Mouse (Mus musculus) R1 (cell line): Measurements from ENCODE around the gene Sel1l3.

ENCODE experiments used
- DNase-seq: peaks from one replicate; pipeline ENCODE4 v3.0.0-alpha.2; 2018; ENCODE audit warnings: low read depth, low spot score

Gene Sel1l3

DNA sequence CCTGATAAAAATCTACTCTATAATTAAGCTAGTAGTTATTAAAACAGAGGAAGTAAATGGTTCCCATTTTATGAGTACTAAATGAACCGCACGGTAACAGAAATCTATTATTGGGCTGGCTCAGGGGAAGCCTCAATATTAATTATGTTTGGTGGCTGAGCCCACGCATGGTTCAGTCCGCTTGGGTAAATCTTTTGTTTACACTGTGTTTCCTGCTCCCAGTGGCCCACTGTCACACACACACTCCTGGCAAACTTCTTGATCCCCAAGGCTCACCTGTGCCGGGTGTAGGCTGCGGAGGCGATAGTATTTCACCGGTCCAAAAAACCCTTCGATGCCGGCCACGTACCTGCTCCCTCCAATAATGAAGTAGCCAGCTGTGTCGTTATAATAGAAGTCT is 39.3 kb downstream of the Sel1l3 start:
- DNase-seq: no peak

DNA sequence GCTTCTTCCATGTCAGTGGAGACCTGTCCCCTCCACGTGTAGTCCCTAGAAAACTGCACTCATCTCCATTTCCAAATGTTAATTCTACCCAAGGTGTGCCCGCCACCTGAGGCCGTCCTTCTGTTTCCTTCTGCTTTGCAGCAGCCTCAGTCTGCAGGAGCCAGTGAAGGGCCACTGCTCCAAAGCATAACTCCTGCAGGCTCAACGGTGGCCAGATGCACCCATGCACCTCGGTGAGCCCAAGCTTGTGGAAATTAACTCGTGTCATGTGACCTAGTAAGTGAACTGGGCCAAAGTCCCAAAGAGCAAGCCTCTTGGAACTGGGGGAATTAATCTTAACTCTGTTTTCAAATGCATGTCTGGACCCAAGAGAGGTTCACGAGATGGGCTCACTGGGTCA is 40.8 kb downstream of the Sel1l3 start:
- no peak for DNase-seq

DNA sequence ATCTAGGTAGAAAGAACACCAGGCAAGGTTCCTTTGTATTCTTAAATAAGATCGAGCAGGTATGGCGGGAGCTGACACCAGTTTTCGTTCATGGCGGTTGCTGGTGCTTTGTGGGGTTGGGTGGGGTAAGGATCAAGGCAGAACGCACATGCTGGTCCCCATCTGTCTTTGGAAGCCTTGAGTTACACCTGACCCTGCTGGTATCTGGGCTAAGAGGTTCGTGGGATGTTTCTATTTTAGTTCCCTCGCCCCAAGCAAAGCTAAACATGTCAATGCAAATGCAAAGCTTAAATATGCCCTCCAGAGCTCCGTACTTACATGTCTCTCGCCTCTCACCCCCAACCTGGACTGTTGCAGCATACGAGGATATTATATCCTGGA is 41.5 kb downstream of the Sel1l3 start:
- no peak for DNase-seq

DNA sequence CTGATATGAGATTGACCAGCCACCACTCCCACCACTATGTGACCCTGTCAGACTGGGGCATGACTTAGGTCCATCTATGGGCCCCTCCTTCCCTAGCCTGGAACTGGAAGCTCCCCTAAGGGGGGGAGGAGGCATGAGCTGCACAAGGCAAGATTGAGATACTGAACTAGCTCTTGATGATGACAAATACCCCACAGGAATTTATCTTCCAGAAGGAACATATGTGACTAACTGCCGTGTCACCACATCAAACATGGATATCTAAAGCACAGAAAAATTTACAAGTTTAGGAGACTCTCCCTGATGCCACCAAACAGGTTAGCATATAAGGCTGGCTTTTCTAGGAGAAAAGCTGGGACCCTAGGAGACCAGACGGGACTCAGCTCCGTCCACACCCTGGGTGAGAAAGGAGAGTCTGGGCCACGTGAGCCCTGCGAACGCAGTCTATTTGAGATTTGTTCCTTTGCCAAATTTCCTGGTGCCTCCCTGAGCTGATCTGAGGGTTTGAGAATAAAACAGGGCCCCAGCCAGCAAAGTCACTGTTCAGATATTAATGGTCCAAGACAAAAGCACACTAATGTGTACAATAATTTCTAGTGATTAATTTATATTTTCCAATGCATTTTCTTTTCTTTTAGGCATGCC is 42.0 kb downstream of the Sel1l3 start:
- DNase-seq: no peak

DNA sequence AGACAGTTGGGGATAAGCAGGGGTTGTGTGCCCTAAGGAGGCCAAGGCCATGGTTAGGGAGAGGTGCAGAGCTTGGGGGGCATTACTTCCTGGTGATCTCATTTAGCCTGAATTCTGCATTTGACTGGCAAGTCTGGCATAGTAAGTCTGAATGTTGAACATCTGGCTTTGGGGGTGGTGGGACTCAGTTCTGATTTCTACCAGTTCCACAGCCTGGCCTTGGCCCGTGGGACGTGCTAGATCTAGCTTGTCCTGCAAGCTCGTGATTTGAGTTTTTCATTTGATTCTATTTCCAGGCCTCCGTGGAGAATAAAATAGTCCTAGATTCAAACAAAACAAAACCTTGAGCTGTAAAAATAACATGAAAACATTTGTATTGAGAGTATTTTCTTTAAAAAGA is 46.2 kb downstream of the Sel1l3 start:
- DNase-seq: no peak

DNA sequence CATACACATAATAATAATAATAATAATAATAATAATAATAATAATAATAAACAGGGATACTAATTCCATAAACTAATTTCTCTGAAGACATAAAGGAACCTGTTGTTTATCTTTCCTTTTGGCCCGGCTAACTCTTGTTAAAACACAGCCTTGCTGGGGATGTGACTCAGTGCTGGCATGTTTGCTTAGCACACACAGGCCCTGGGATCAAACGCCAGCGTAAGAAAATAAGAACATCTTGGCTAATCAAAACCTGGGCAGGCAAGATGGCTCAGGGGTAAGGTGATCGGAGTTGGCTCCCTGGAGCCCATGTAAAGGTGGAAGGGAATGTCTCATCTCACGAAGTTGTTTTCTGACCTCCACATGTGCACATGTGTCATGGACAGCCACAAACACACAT is 48.1 kb downstream of the Sel1l3 start:
- DNase-seq: no peak

DNA sequence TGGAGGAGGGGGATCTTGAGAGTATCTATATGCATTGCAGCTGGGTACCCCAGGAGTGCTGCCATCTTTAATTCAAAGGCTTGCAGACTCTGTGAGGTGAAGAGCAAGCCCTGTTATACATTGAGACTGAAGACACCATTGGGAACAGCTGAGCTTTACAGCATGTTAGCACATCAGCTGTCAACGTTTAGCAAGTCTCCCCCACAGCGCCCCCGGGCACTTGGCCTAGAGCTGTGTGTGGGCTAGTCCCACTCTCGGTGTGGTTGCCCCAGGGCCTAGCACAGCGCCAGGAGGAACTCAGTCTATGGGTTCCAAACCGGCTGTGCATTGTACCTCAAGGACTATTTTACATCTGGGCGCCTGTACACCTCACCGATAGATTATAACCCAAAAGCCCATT is 51.3 kb downstream of the Sel1l3 start:
- no peak for DNase-seq

DNA sequence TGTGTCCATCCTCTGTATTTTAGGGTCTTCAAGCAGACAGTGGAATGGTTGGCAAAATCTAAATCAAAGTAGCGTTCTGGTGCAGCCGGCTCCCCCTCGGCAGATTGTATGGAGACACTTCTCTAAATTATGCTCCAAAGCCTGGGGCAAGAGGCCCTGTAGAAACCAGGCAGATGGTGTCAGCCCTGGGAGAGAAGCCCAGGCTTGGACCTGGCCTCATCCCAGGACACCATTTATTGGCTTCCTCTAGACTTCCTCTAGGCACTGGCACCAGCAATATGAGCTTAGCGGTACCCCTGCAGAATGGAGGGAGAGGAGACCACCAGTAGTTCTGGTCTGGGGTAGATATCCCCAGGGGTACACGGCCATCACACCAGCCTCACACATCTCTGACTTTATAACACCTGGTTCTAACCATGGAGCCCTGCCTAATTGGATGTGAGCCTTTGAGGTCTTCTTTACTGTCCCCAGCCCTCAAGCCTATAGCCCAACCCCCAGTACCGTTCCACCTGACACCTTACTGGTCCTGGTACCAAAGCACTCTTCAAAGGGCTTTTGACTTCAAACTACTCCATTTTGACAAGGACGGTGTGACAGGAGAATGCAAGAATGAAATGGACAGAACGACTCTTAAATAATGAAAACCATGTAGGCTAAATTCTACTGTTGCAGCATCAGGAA is 52.1 kb downstream of the Sel1l3 start:
- no peak for DNase-seq

DNA sequence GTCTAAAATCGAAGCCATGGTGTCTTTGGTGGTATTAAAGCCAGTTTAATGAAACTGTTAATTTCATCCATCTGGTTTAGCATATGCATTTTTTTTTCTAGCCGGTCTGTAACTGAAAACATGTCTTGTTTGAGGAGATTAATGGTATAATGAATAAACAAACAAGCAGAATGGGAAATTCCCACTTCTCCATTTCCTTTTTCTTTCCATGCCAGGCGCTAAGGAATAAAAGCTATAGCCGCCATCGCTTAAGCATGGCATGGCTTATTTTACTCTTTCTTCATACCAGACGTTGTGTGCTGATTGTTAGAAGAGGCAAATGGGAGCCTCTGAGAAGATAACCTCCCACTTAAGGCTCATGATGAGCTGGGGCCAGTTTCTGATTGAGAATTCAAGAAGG is 53.5 kb downstream of the Sel1l3 start:
- no peak for DNase-seq

DNA sequence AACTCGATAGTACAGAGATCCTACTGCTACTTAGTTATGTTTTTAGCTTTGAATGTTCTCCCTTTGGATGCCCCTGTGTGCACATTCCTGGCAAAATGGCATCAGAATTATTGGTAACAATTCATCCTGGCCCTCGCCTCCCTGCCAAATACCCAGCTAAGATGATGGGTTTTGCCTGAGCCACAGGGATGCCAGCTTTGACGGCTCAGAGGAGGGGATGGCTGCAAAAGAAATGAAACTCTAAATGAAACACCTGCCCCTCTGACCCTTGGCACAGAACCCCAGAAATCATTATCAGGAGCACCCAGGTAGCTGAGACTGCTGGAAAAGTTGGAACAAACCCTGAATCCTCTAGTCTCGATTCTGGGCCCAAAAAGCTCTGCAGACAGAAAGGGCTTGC is 54.1 kb downstream of the Sel1l3 start:
- no peak for DNase-seq

DNA sequence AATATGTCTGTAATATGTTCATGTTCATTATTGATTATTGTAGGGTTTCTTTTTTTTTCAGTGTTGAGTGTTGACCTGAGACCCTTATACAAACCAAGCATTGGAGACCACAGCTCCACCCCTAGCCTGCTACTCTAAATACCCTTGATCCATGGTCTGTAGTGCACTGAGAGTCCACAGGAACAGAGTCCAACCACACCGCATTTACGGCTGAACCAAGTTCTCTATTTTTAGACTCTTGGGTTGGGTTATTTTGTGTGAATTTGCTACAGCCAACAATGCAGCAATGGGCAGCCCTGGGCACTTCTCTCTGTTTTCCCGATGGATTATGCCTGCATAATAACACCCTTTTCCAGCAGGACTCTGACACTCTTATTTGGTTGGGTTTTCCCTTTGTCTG is 54.6 kb downstream of the Sel1l3 start:
- no peak for DNase-seq

DNA sequence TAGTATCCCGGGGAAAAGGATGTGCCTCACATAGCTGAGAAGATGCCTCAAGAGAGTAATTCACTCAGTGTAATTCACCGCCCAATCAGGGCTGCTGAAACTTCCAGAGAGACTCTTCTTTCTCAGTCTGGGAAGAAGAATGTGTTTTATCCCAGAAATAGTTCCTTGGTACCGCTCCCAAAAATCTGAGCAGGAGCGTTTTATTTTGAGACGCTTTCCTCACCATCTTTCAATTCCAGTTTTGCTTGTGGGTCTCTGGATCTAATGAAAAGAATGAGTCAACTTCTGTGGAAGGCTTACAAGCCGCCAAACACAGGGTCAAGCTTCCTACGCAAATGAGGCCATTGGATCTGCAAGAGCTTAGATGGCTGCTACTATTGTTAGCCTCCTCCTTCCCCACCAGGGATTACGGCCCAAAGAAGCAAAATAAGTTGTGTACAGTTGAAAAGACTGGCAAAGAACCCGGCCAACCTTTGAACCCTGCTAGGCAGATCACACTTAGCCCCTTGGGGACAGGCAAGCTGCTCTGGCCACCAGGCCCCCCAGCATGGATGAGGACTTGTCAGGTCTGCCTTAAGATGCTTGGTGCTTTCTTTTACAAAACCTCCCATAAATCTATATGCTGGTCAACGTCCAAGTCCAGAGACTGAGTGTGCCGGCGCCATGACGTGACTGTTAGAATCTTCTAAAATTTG is 57.6 kb downstream of the Sel1l3 start:
- DNase-seq: no peak

DNA sequence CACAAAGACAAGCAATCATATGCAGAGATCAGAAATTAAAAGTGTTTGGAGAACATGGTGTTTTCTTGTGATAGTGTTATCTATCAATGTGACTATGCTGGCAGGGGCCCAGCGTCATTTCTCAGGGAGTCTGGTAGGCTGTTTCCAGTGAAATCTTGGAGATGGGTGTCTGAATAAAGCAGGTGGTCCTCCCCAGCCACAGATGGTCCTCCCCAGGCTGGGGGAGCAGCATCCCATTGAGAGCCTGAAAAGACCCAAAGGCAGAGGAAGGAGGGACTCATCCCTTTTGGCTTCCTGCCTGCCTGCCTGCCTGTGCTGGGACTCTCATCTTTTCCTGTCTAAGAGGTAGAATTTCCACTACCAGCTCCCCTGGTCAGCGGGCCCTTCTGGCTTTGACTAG is 59.2 kb downstream of the Sel1l3 start:
- DNase-seq: no peak

DNA sequence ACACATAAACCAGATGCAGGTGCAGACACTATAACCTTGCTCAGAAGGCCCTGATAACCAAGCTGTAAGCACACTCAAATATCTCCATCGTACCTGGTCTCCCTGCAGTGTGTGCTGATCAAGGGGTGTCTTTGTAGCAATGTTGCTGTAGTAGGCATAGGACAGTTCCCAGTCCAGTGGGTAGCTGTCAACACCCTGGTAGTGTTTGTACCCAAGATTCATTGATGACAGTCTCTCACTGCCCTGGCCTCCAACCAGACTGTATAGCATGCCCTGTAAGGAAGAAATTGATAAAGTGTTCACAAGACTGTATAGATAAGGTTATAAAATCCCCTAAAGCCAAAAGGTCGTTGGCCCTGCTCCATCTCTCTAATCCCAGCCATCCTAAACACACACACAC is 59.6 kb downstream of the Sel1l3 start:
- no peak for DNase-seq

DNA sequence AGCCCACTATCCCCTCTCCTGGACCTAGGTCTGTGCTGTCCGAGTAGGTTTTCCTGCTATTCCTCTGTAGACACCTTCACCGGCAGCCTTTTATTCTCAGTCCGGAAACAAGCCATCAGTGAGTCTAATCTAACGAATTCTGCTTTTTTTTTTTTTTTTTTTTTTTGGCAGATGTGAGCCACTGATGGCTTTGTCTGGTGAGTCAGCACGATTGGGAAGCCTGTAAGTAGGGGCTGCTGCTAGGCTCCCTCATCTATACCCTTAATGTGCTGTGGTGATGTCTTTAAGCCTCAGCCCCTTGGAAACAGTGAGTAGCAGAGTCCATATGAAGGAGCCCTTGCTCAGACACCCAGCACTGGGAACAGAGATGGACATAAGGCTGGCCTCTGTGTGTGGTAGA is 60.6 kb downstream of the Sel1l3 start:
- no peak for DNase-seq

DNA sequence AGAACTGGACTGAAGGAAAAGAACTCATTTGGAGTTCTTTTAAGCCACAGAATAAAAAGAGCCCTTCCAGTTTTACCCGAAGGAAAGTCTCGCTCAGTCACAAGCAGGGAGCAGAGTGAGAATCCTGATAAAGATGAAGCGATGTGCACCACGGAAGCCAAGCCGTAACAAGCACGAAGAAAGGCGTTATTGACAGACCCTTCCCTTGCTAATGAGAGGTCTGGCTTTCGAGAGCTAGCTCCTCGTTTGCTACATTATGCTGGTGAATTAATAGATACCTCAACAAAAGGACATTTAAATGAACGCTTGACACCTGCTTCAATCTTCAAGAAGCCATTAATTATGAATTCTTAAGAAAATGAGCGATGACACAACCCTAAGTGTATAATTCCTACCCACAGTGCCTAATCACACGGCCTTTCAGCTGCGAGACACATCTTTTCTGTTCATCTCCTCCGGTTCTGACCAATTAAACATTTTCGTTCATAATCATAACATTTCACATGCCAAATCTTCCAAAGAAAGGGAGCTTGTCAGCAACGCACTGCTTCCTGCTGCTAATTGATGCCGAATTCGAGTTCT is 62.3 kb downstream of the Sel1l3 start:
- no peak for DNase-seq

DNA sequence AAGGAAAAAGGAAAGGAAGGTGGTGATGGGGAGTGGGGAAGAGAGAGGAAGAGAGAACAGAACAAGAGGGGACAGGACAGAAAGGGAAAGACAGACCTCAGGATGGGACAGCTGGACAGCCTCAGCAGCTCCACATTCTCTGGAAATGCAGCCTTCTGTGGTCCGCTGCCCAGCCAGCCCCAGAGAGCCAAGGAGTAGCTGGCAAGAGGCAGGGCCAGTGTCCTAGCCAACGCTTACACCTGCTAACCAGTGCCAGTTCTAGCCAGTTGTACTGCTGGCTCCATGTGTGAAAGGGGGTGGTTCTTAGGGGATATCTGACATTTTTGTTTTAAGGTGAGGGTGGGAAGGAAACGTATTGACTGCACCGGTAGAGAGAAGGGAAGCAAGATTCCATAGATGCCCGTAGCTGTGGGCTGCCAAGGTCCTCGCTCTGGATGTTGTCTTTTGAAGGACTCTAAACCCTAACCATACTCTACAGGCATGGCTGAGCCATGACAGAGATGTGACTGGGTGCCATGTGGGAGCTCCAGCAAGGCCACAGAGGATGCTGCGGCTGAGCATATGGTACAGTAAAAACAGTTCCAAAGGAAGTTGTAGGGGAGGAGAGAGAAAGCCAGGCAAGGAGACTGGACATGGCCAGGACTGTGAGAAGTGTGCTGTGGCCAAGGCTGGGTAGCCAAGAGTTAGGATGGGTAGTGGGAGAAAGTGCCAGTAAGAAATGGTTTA is 64.6 kb downstream of the Sel1l3 start:
- no peak for DNase-seq

DNA sequence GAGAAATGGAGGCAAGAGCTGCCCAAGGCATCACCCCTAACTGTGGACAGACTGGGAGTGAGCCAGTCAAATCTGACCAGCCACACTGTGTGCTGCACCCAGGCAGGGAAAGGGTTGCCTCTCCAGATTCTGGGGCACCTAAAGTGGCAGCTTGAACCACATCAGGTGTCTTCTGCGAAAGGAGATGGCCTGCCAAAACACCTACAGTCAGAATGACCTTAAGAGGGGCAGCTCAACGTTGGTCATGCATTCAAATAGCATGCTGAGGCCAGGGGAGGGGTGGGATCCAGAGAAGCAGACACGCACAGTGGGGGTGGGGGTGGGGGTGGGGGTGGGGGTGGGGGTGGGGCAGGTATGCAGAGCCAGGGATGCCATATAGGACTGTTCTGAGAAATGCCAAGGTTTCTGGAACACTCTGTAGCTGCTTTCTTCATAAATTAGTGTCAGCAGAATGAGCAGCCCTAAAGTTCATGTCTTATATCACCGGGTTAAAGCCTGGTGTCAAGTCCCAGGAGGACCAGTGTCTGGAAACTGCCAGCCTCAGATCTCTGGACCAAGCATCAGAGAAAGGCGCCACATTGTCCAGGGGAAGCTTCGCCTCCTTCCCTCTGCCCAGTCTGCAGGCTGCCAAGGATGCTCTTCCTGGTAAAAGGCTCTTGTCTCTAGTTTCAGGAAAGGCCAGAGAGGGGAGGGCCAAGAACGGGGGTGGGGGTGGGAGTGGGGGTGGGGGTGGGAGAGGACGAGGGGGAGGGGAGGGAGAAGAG is 65.4 kb downstream of the Sel1l3 start:
- no peak for DNase-seq

DNA sequence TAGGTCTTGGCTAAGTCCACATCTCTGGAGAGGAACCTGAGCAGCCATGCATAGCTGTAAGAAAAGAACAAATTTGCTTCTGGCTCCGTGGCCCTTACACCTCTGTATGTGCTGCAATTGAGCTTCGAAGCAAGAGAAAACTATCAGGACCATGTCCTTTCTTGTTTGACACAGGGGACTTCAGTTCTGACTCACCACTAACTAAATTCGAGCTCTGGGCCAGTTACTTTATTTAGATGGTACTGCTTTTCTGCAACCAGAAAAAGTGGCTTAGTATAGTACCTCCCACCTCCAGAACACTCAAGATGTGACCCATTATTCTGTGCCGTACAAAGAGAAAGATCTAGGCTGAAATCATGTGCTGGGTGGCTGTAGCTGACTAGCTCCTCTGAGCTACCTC is 66.3 kb downstream of the Sel1l3 start:
- no peak for DNase-seq

DNA sequence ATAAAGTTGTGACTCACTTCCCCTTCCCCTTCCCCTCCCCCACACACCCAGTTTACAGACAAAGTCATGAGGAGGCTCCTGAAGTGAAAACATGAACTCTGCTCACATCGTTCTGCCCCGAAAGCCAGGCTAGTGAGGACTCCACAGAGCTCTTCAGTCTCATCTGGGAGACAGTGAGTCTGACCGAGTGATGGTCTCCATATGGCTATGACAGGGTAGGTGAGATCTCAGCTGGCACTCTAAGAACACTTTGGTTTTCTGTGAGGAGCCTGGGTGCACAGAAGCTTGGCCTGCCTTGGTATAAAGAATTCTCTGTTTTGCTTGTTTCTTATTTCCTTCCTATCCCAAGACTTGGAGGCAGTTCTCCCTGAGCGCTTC is 67.1 kb downstream of the Sel1l3 start:
- DNase-seq: no peak

DNA sequence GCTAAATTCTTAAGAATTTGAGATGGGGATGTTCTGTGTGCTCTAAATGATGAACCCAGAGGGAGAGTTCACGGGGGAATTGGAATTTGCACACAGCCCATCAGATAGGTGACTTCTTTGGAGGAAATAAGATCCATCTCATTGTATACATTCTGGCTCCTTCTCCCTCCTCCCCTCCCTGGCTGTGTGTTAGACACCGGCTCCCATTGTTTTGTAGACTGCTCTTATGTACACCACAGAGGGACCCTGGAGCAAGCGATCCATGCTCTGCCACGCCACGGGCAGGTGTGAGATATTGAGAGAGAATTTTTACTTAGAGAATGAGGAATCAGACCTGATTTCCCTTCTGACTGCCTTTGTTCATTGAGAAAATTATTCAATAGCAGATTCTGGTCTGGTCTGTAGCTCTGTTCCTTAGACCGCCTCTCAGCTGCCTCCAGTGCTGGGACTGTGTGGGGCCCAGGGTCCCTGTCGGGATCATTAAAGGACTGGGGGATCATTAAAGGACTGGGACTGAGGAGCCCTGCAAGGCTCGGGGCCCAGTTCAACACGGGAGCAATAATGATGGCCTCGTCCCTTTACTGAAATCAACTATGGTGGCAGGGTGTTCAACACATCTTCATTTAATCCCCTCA is 67.6 kb downstream of the Sel1l3 start:
- no peak for DNase-seq
